Mouse (Mus musculus): ENCODE data around the gene Kctd21.
A peak's percentile ranks its signal among the peaks of the same experiment; 100 is the strongest.

Kctd21 gene

GRCm38 (mm10) chr7:97348836-97349235 lies 16.7 kb downstream of the Kctd21 start:
- DNase-seq (ENCODE audit: low spot score): no peak

DNA sequence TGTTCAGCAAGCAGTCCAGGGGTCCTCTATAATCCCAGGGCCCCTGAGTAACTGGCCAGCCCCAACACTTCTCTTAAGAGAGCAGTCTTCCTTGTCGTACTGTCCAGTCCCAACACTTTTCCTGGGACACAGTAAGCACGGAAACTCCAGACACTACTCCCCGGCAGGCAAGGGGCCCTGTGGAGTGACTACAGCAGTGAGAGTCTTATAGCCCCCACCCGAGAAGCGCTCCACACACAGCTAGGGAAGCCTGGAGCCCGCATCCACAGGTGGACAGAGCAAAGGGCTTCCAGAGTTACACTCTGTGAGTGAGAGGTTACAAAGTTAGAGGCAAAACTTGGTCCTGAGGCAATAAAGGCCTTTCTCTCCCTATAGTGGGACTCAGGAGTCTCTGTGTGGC lies 17.3 kb downstream of the Kctd21 start:
- DNase-seq (ENCODE audit: low spot score): no peak

GRCm38 (mm10) chr7:97350891-97351290 lies 18.8 kb downstream of the Kctd21 start:
- DNase-seq (ENCODE audit: low spot score): no peak

- no peak for DNase-seq (ENCODE audit: low spot score)
These were observed 19.8 kb downstream of the Kctd21 start for GRCm38 (mm10) chr7:97351792-97352513.

DNA sequence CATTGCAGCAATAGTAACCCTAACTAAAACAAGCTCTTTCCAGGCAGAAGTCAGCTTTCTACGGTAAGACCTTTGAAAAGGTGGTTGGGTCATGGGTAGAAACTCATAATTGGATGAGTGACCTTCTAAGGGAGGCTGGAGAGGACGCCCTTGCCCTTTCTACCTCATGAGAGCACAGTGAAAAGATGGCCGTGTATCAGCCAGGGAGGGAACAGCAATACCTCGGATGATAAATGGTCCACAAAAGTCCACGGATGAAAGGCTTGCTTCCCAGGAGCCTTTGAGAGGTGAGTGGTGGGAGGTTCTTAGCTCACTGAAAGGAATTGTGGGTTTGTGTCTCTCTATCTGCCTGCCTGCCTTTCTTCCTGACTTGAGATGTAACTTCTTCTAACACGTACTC lies 21.2 kb downstream of the Kctd21 start:
- no peak for DNase-seq (ENCODE audit: low spot score)

GRCm38 (mm10) chr7:97355068-97355841 lies 23.1 kb downstream of the Kctd21 start:
- no peak for DNase-seq (ENCODE audit: low spot score)

GRCm38 (mm10) chr7:97356253-97356652 lies 24.1 kb downstream of the Kctd21 start:
- DNase-seq (ENCODE audit: low spot score): no peak

DNA sequence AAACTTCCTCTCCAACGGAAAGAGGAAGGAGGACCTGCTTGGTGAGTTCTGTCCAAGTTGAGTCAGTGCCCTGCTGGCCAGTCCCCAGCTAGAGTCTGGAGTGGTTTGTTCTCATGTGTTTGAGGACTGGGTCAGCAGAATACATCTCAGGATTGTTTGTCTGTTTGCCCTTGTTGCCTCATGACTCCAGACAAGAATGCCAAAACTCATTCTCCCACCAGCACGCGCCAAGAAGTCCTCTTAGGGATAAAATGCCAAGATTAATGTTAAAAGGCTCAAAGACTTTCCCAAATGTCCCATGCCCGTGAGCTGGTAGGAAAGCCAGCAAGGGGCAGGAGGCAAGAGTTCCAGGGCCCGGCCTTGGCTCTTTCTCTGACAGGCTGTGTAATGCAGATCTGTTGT lies 24.7 kb downstream of the Kctd21 start:
- DNase-seq (ENCODE audit: low spot score): no peak

GRCm38 (mm10) chr7:97357840-97358239 lies 25.7 kb downstream of the Kctd21 start:
- DNase-seq (ENCODE audit: low spot score): no peak

GRCm38 (mm10) chr7:97358347-97358746 lies 26.2 kb downstream of the Kctd21 start:
- DNase-seq (ENCODE audit: low spot score): no peak

DNA sequence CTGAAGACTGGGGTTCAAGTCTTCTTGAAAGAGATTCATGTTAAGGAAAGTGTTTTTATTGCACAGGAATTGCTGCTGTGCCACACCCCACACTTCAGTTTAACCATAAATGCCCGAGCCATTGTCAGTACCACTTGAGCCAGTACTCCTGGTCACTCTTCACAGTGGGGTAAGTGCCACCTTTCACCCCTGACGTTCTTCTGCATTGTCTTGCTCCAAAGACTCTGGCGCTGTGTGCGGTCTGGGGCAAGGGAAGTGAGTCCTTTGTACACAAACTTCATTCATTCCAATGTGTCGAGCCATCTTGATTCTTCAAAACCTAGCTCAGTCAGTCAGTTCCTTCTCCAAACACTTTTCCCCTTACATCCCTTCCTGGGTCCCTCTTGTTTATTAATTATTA lies 28.0 kb downstream of the Kctd21 start:
- no peak for DNase-seq (ENCODE audit: low spot score)

DNA sequence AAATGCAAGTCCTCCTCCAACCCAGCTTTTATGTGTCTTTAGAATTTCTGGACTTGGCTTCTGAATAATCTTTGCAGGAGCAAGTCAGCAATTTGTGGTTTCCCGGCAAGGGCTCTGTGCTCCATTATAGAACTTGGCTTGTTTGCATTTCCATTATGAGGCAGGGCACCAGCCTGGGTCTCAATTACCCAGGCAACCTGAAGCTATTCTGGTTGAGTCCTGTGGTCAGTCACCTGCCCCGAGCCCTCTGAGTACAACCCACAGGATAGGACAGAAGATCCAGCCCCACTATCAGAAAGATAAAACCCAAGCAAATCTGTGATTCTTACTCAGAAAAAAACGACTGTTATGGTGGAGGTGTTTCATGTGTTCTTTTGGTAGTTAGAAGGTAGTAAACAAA lies 28.8 kb downstream of the Kctd21 start:
- DNase-seq (ENCODE audit: low spot score): no peak

GRCm38 (mm10) chr7:97361467-97361866 lies 29.3 kb downstream of the Kctd21 start:
- no peak for DNase-seq (ENCODE audit: low spot score)

- DNase-seq (ENCODE audit: low spot score): no peak
These were observed 33.8 kb downstream of the Kctd21 start for GRCm38 (mm10) chr7:97365887-97366286.

DNA sequence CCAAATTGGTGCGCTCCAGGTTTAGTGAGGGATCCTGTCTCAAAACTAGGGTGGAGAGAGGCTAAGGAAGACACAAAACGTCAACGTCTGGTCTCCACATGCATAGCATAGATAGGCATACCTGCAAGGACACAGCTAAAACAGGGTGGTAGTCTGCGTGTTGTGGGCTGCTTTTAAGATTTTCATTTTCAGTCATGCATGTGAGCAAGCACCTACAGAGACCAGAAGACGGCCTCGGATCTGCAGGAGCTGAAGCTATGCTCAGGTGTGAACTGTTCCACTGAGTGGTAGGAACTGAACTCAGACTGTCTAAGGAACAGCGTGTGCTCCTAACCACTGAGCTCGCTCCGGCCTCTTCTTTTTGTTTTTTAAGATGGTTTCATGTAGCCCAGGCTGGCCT lies 43.0 kb downstream of the Kctd21 start:
- DNase-seq (ENCODE audit: low spot score): no peak

DNA sequence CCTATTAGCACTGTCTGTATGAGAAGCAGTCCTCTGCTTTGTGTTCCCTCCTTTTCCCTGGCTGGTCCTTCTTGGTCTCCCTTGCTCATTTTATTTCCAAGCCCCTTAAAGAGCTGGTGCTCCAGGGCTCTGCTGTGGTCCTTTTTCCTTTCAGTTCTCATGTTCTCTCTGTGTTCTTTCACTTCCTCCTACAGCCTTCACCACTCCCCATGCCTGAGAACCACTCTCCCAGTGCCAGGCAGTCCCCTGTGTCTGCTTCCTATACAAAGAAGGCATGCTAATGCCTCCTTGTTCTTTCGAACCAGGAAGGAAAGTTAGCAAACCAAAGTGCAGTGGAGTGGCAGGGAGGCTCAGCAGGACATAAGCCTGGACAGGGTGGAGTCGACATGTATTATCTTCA lies 43.8 kb downstream of the Kctd21 start:
- no peak for DNase-seq (ENCODE audit: low spot score)

DNA sequence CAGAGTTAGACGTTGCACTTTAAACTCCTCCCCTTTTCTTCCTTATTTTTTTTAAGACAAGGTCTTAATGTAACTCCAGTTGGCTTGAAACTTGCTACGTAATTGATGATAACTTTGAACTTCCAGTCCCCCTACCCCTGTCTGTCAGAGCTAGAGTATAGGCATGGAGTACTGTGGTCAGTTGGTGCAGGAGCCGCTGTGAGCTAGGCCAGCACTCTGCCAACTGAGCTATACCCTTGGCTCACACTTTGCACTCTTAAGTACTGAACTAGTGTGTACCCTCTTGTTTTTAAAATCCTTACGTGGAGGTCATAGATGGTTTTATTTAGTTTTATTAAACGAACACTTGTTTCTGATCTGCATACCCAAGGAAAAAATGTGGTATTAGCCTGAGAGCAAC lies 47.2 kb downstream of the Kctd21 start:
- no peak for DNase-seq (ENCODE audit: low spot score)

DNA sequence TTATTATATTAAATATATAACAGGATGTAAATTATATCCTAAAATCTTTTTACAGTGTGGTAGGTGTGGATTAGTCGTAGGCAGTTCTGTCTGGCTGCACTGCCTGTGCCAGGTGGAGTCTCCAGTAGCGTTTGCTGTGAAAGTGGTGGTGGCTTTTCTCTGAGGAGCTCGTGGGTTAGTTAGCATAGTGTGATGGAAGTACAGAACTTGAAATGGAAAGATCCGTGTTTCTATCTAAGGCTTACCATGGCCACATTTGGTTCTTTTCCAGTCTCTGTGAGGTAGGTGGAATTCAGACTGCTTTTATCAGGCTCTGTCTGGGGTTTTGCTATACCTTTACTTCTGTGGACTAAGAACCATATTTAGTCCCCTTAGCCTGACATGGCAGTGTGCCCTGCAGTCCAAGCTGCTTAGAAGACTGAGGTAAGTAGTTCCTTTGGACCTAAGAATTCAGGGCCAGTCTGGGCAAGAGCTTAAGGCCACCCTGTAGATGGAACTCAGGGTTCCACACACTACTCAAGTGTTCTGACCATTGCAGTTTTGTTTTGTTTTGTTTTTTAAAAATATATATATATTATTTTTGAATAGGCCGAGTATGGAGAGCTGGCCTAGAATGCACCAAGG lies 48.5 kb downstream of the Kctd21 start:
- no peak for DNase-seq (ENCODE audit: low spot score)

DNA sequence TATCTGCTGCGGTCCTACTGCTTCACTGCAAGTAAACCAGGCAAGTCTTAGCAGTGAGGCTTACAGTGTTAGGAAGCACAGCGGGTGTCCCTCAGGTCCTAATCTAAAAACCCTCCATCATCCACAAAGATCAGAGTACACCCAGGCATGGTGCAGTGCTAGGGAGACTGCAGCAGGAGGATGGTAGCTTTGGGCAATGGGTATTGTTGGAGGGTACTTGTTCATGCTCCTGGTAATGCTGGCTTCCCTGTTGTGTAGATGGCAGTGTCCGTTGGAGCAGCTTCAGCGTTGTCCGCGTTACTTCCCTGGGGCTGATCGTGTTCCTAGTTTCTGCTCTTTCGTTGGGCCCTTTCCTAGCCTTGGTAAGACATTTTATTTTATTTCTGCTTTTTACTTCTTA lies 50.5 kb downstream of the Kctd21 start:
- no peak for DNase-seq (ENCODE audit: low spot score)

DNA sequence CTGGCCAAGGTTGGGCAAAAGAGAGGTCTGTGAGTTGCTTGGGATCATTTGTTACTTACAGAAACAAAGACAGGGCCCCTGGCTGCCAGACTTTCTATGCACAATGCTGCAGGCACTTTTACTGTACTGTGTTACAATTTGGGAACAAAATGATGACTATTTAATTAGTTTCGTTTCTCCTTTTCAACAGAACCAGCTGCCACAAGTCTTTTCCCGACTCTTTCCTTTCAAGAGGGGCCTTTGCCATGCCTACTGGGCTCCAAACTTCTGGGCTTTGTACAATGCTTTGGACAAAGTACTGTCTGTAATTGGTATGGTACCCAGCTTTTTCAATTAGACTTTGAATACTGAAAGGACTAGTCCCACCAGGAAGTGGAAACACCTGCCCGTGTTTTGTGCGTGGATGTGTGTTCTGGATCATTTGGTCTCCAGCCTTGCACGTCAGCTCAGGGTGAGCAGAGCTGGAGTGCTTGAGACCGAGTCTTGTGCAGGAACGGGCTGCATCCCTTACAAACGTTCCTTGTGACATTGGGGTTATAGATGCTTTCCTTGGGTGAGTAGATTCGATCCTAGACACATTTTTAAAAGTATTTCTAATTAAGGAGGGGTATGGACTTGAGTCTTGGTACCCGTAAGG lies 51.5 kb downstream of the Kctd21 start:
- no peak for DNase-seq (ENCODE audit: low spot score)

- no peak for DNase-seq (ENCODE audit: low spot score)
These were observed 54.1 kb downstream of the Kctd21 start for GRCm38 (mm10) chr7:97386106-97386805.

GRCm38 (mm10) chr7:97386806-97387370 lies 54.8 kb downstream of the Kctd21 start:
- peak; percentile 74 for DNase-seq (ENCODE audit: low spot score)
